Mouse (Mus musculus) C2C12 (cell line): ENCODE data around the gene Kctd13.

Experiments used
- CEBPB ChIP-seq: IDR thresholded peaks from one replicate; pipeline ENCODE4 v1.6.1; 2011; ENCODE audit warnings: low read depth, mild to moderate bottlenecking, control low read depth, moderate library complexity
- CTCF ChIP-seq: IDR thresholded peaks from one replicate; pipeline ENCODE4 v1.5.1; 2011; ENCODE audit not compliant: control insufficient read depth, insufficient read depth, insufficient read length
- FOSL1 ChIP-seq: IDR thresholded peaks from one replicate; pipeline ENCODE4 v1.8.0; 2011; ENCODE audit warnings: mild to moderate bottlenecking, low read length; ENCODE audit not compliant: poor library complexity, insufficient read depth, severe bottlenecking
- MAX ChIP-seq: IDR thresholded peaks from one replicate; pipeline ENCODE4 v1.6.1; 2011; ENCODE audit warnings: mild to moderate bottlenecking, control low read depth
- MYOD1 ChIP-seq: IDR thresholded peaks from one replicate; pipeline ENCODE4 v1.6.1; 2011; ENCODE audit warnings: low read depth; ENCODE audit not compliant: control insufficient read depth, insufficient read length
- USF1 ChIP-seq: IDR thresholded peaks from one replicate; pipeline ENCODE4 v1.6.1; 2011; ENCODE audit warnings: low read depth, mild to moderate bottlenecking, control low read depth, moderate library complexity

- TF ChIP-seq CTCF (no peak), MYOD1 (no peak), USF1 (no peak), CEBPB (no peak), FOSL1 (no peak), MAX (no peak)
These were observed 47.6 kb upstream of the Kctd13 start for GRCm38 (mm10) chr7:126881040-126881439.
